20 mouse cellular contexts compared by ENCODE assay signal in the genomic region with DNA sequence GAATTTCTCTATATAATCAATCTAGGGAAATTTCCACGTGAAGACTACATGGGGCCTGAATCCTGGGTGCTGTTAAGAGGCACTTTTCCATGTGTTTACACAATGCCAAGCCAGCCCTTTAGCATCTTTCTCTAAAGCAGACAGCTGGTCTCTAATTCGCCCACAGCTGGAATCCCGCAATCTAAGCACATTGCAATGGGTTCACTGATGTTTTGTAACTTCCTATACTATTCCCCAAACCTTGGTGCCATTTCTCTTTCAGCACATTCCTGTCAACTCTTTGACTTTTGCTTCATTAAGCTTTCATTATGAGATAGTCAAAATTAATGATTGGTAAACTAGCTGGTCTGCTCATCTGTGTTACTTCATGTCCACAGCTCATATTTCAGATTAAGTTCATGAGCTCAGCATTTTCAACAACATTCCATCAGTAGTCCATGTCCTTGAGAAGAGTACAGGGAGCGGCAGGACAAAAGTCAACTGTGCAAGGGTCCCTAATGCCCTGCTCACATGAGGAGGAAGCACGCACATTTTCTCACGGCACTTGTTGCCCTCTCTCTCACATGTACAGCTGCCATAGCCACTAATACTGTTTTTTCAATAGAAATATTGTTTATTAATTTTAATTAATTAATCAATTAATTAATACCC.
DNase-seq lines count a peak whose midpoint lies in the region; ATAC-seq and TF ChIP-seq lines count a peak whose summit lies in the region.
"Had no signal": no experiment of that assay in that cellular context is flagged by ENCODE, and none has a peak within 500 bp of the region (broad histone marks: within the 10 kb centered on the region; RNA-seq: fewer than 3 reads in every experiment).

No protein-coding gene starts in this region.

- ATAC-seq in kidney, postnatal 0 days (replicated peaks; ENCODE audit: low FRiP score, low read depth), result peak; percentile 49; the same call in 1 of the 2 replicates
- peak; percentile 83 for ATAC-seq in lung, postnatal 0 days
- ATAC-seq: forebrain, embryonic 16.5 days had no signal

- H3K36me3 ChIP-seq in kidney, postnatal 0 days (ENCODE audit: insufficient read depth, low read length), result no peaks in the 10 kb centered on the region
- no peaks in the 10 kb centered on the region for H3K36me3 ChIP-seq in lung, postnatal 0 days (ENCODE audit: insufficient read depth, low read length)

- H3K4me1 ChIP-seq in kidney, postnatal 0 days (replicated peaks; ENCODE audit: insufficient read depth, low read length), result no peaks in the 10 kb centered on the region
- no peaks in the 10 kb centered on the region for H3K4me1 ChIP-seq in lung, postnatal 0 days (ENCODE audit: insufficient read depth, low read depth, low read length)
- H3K4me1 ChIP-seq: embryonic facial prominence, embryonic 13.5 days; forebrain, embryonic 12.5 days; heart, embryonic 10.5 days had no signal

- H3K4me2 ChIP-seq in kidney, postnatal 0 days (ENCODE audit: low read length), result no peak overlapping the region
- H3K4me2 ChIP-seq in lung, postnatal 0 days (replicated peaks; ENCODE audit: low read depth, low read length), result no peak overlapping the region
- H3K4me2 ChIP-seq: embryonic facial prominence, embryonic 13.5 days; forebrain, embryonic 12.5 days had no signal

- no peak for TF ChIP-seq CTCF in kidney, postnatal 0 days (IDR thresholded peaks at IDR 0.05; ENCODE audit: low read depth)
- no peak for TF ChIP-seq CTCF in lung, postnatal 0 days (IDR thresholded peaks at IDR 0.05)

- DNase-seq in kidney, postnatal 0 days (ENCODE audit: low spot score), result peak; percentile 3
- no peak for DNase-seq in kidney, adult 8-10 months
- DNase-seq in lung, postnatal 0 days (ENCODE audit: low spot score), result peak; percentile 75
- no peak for DNase-seq in lung, postnatal 14 days
- DNase-seq in lung, postnatal 36 days, result peak; percentile 9
- peak; percentile 7 for DNase-seq in mesoderm, embryonic 11.5 days (ENCODE audit: low read depth, low spot score)
- no peak for DNase-seq in spleen, adult 12 weeks (ENCODE audit: low spot score)
- DNase-seq: adrenal gland, adult 2 months; adrenal gland, postnatal 25 days; cerebellum, adult 18-20 months; cerebellum, adult 9-11 months; cerebellum, postnatal 36 days; gastrocnemius, postnatal 10 days; heart, adult 18-20 months; heart, postnatal 10 days; heart, postnatal 4 days had no signal

- no peaks in the 10 kb centered on the region for H3K9me3 ChIP-seq in kidney, postnatal 0 days (replicated peaks; ENCODE audit: low read length)
- no peaks in the 10 kb centered on the region for H3K9me3 ChIP-seq in lung, postnatal 0 days (ENCODE audit: low read length)
- H3K9me3 ChIP-seq: embryonic facial prominence, embryonic 13.5 days; forebrain, embryonic 12.5 days; heart, embryonic 10.5 days had no signal

- WGBS in kidney, postnatal 0 days, result 64% methylated on average over 6 of the region's 6 CpGs
- 56% methylated on average over 6 of the region's 6 CpGs for WGBS in lung, postnatal 0 days

- H3K9ac ChIP-seq in kidney, postnatal 0 days (ENCODE audit: low read depth, low read length), result no peak overlapping the region
- no peak overlapping the region for H3K9ac ChIP-seq in lung, postnatal 0 days (replicated peaks; ENCODE audit: low read depth)
- H3K9ac ChIP-seq: embryonic facial prominence, embryonic 13.5 days; forebrain, embryonic 12.5 days had no signal

- H3K4me3 ChIP-seq in kidney, postnatal 0 days (replicated peaks; ENCODE audit: low read depth, low read length), result no peak overlapping the region
- no peak overlapping the region for H3K4me3 ChIP-seq in lung, postnatal 0 days (ENCODE audit: low read depth, low read length)
- H3K4me3 ChIP-seq: embryonic facial prominence, embryonic 13.5 days; forebrain, embryonic 12.5 days; heart, embryonic 10.5 days had no signal

- H3K27me3 ChIP-seq in kidney, postnatal 0 days (ENCODE audit: insufficient read depth, low read length), result no peaks in the 10 kb centered on the region
- H3K27me3 ChIP-seq in lung, postnatal 0 days (replicated peaks; ENCODE audit: insufficient read depth, low read length), result no peaks in the 10 kb centered on the region
- H3K27me3 ChIP-seq: embryonic facial prominence, embryonic 13.5 days; forebrain, embryonic 12.5 days had no signal

- no peak overlapping the region for H3K27ac ChIP-seq in kidney, postnatal 0 days
- H3K27ac ChIP-seq in lung, postnatal 0 days (ENCODE audit: low read length), result peak overlapping the region; percentile 51; the same call in 1 of the 2 replicates
- H3K27ac ChIP-seq: embryonic facial prominence, embryonic 13.5 days; forebrain, embryonic 12.5 days; heart, embryonic 10.5 days had no signal

- TF ChIP-seq EP300 in lung, postnatal 0 days (IDR thresholded peaks at IDR 0.05), result peak; percentile 55

Comparison
In these comparisons a context has a peak if more than half of its experiments do, and no peak if none do; other contexts are left out.
1. DNase-seq: peak in kidney, postnatal 0 days (single experiment), lung, postnatal 0 days (single experiment), lung, postnatal 36 days (single experiment) and mesoderm, embryonic 11.5 days (single experiment); none in kidney, adult 8-10 months (0 of 2), lung, postnatal 14 days (single experiment) and spleen, adult 12 weeks (single experiment).